Mouse (Mus musculus): ENCODE data around the gene Aig1. TPM values are rescaled to one million over a fixed set of nuclear protein-coding genes. Genes with fewer than 3 reads are reported as not detected.

The Aig1 gene
- polyA plus RNA-seq, 1 experiment from 2014 or later = 33.8 TPM

DNA sequence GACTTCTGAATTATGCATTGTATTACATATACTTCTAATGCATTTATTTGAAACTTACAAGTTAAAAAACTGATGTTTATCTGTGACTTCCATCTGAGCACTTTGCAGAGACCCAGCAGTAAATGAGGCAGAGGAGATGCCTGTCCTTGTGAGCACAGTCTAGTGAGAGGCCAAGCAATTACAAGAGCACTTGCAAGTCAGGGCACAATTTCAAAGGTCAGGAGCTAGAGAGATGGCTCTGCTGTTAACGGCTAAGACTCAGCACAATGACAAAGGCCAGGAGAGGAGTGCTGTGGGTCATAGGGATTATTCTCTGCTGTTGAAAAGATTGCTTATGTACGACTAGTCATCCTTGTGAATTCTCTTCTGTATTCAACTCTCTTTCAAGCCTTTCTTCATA is 209.0 kb downstream of the Aig1 start:
- Histone ChIP-seq H3K27ac (no peak overlapping the region), H3K27me3 (no peaks in the 10 kb centered on the region), H3K4me1 (no peaks in the 10 kb centered on the region), H3K4me3 (no peak overlapping the region), H3K9ac (no peak overlapping the region), H3K36me3 (no peaks in the 10 kb centered on the region), H3K4me2 (no peak overlapping the region), H3K9me3 (no peaks in the 10 kb centered on the region)
- WGBS = 52% methylated on average over 2 of the region's 2 CpGs
- ATAC-seq (ENCODE audit: insufficient number of reproducible peaks, low FRiP score, low TSS enrichment, low read depth) = no peak

DNA sequence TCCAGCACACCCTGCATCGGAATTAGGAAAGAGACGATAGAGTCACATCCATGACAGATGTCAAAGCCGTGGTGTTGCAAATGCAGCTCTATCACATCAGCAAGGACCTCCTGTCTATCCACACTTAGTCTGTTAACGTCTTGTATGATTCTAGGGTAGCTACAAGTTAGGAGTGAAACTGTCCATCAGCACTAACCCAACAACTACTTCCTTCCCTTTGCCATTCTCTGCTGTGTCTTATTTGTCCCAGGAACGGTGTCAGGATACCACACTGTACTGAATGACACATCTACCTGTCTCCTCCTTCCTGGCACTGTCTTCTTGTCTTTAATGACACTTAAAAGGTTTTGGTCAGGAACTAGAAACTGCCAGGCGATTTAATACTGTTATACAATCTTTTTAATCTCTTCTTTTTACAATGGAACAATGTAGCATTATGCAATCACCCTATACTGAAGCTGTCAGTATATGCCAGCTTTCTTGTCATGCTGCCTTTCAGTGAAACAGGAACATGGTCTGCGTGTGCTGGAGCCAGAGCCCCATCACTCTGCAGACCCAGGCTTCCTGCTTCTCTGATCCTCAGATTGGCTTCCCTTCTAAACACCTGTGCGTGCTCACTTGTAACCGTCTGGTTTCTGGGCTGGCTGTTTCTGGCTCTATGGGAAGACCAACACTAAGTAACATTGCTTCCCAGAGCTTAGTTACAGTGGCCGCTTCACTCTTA is 214.9 kb downstream of the Aig1 start:
- no peak for ATAC-seq (ENCODE audit: insufficient number of reproducible peaks, low FRiP score, low TSS enrichment, low read depth)
- H3K27ac ChIP-seq = no peak overlapping the region
- H3K36me3 ChIP-seq = no peaks in the 10 kb centered on the region
- H3K4me1 ChIP-seq = no peaks in the 10 kb centered on the region
- H3K9ac ChIP-seq = no peak overlapping the region
- no peaks in the 10 kb centered on the region for H3K9me3 ChIP-seq
- 77% methylated on average over 10 of the region's 10 CpGs for WGBS
- no peak overlapping the region for H3K4me2 ChIP-seq
- no peaks in the 10 kb centered on the region for H3K27me3 ChIP-seq
- H3K4me3 ChIP-seq = no peak overlapping the region

GRCm38 (mm10) chr10:13653326-13653725 is 215.5 kb downstream of the Aig1 start:
- Histone ChIP-seq H3K4me2 (no peak overlapping the region), H3K27ac (no peak overlapping the region), H3K4me1 (no peaks in the 10 kb centered on the region), H3K9ac (no peak overlapping the region), H3K4me3 (no peak overlapping the region), H3K9me3 (no peaks in the 10 kb centered on the region), H3K36me3 (no peaks in the 10 kb centered on the region), H3K27me3 (no peaks in the 10 kb centered on the region)
- ATAC-seq (ENCODE audit: insufficient number of reproducible peaks, low FRiP score, low TSS enrichment, low read depth) = no peak
- 55% methylated on average over 7 of the region's 7 CpGs for WGBS

- ATAC-seq (ENCODE audit: insufficient number of reproducible peaks, low FRiP score, low TSS enrichment, low read depth) = no peak
- Histone ChIP-seq H3K27me3 (no peaks in the 10 kb centered on the region), H3K27ac (no peak overlapping the region), H3K4me3 (no peak overlapping the region), H3K4me2 (no peak overlapping the region), H3K9me3 (no peaks in the 10 kb centered on the region), H3K36me3 (no peaks in the 10 kb centered on the region), H3K4me1 (no peaks in the 10 kb centered on the region), H3K9ac (no peak overlapping the region)
- WGBS = 90% methylated on average over 4 of the region's 4 CpGs
These were observed 216.7 kb downstream of the Aig1 start for GRCm38 (mm10) chr10:13652061-13652460.

DNA sequence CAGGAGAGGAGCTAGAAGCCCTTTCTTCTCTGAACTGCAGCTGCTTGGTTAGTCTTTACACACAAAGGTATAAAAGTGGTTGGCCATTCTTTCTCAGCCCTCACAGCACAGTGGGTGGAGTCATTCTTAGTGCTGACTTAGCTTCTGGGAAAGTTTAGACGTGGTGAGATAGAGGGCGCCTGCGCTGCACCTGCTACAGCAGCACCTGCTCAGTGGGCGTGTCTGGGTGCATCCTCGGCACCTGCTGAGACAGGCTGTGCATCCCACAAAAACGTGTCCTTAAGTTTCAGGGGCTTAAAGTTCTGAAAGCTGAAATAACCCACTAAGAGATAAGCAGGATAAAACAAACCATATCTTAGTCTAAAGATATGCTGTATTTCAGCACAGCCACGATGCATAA is 227.0 kb downstream of the Aig1 start:
- H3K9me3 ChIP-seq = no peaks in the 10 kb centered on the region
- H3K36me3 ChIP-seq = no peaks in the 10 kb centered on the region
- no peak overlapping the region for H3K4me2 ChIP-seq
- H3K27me3 ChIP-seq = no peaks in the 10 kb centered on the region
- no peak overlapping the region for H3K4me3 ChIP-seq
- 21% methylated on average over 7 of the region's 7 CpGs for whole genome bisulfite sequencing
- no peak for ATAC-seq (ENCODE audit: insufficient number of reproducible peaks, low FRiP score, low TSS enrichment, low read depth)
- H3K9ac ChIP-seq = no peak overlapping the region
- no peaks in the 10 kb centered on the region for H3K4me1 ChIP-seq
- no peak overlapping the region for H3K27ac ChIP-seq

DNA sequence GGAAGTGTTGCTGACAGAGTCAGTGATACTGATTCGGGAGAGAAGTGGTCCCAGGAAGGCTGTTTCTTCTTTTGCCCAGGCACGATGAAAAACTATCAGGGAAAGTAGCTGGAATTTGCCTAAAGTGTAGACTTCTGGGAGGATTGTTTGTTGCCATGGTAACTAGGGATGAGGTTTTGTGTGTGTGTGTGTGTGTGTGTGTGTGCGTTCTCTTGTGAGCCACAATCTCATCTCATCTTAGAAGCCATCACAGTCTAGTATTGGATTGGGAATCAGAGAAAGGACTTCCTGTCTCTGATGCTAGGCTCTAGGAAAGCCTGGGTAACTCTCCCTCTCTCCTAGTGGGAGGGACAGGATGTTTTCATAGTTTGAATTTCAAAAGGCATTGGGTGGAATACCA is 237.0 kb downstream of the Aig1 start:
- WGBS = 70% methylated on average over 3 of the region's 3 CpGs
- Histone ChIP-seq H3K9ac (no peak overlapping the region), H3K4me3 (no peak overlapping the region), H3K27ac (no peak overlapping the region), H3K27me3 (no peaks in the 10 kb centered on the region), H3K4me1 (no peaks in the 10 kb centered on the region), H3K9me3 (no peaks in the 10 kb centered on the region), H3K4me2 (no peak overlapping the region), H3K36me3 (no peaks in the 10 kb centered on the region)
- ATAC-seq (ENCODE audit: insufficient number of reproducible peaks, low FRiP score, low TSS enrichment, low read depth) = no peak

GRCm38 (mm10) chr10:13623735-13624134 is 245.0 kb downstream of the Aig1 start:
- no peak for ATAC-seq (ENCODE audit: insufficient number of reproducible peaks, low FRiP score, low TSS enrichment, low read depth)
- no peaks in the 10 kb centered on the region for H3K9me3 ChIP-seq
- H3K36me3 ChIP-seq = no peaks in the 10 kb centered on the region
- no peak overlapping the region for H3K4me3 ChIP-seq
- no peaks in the 10 kb centered on the region for H3K27me3 ChIP-seq
- H3K4me2 ChIP-seq = no peak overlapping the region
- no peak overlapping the region for H3K9ac ChIP-seq
- H3K27ac ChIP-seq = no peak overlapping the region
- WGBS = 81% methylated on average over 5 of the region's 5 CpGs
- H3K4me1 ChIP-seq = no peaks in the 10 kb centered on the region

GRCm38 (mm10) chr10:13600926-13601325 is 267.9 kb downstream of the Aig1 start:
- Histone ChIP-seq H3K4me1 (0 out of 2 replicates have a peak, but pooled peaks cover 5% of the 10 kb centered on the region), H3K27me3 (no peaks in the 10 kb centered on the region), H3K9ac (no peak overlapping the region), H3K36me3 (no peaks in the 10 kb centered on the region), H3K9me3 (no peaks in the 10 kb centered on the region), H3K4me3 (no peak overlapping the region), H3K4me2 (no peak overlapping the region), H3K27ac (no peak overlapping the region)
- ATAC-seq (ENCODE audit: insufficient number of reproducible peaks, low FRiP score, low TSS enrichment, low read depth) = no peak
- WGBS = 43% methylated on average over 2 of the region's 2 CpGs

DNA sequence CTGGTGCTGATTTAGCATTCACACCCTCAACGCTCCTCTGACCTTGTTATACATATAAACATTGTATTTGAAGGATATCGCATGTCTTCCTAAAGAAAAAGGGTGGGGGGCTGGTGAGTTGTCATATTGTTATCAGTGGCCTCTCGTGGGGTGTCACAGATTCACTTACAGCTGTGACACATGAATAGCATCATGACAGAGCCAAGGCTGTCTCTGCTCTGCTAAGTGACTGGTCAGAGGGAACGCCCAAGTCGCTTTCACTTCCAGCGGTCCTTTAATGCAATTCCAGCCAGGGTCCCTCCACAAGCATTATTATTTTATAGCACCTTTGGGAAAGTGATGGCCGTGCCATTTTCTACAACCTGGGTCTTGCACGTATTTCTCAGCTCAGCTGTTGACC is 271.3 kb downstream of the Aig1 start:
- WGBS = 75% methylated on average over 8 of the region's 8 CpGs
- H3K4me3 ChIP-seq = no peak overlapping the region
- ATAC-seq (ENCODE audit: insufficient number of reproducible peaks, low FRiP score, low TSS enrichment, low read depth) = no peak
- H3K4me1 ChIP-seq = 0 out of 2 replicates have a peak, but pooled peaks cover 6% of the 10 kb centered on the region
- no peak overlapping the region for H3K4me2 ChIP-seq
- no peak overlapping the region for H3K27ac ChIP-seq
- H3K9me3 ChIP-seq = no peaks in the 10 kb centered on the region
- no peaks in the 10 kb centered on the region for H3K36me3 ChIP-seq
- no peaks in the 10 kb centered on the region for H3K27me3 ChIP-seq
- H3K9ac ChIP-seq = no peak overlapping the region

Other genes with a start within 250 kb of the Aig1 start
- 7.9 and 9.1 TPM in 2 replicates for gene Hivep2, start 97.1 kb upstream of the Aig1 start, polyA plus RNA-seq (2015; fragmentation: Nextera tagmentation; extraction: Ambion mirVana)